8 mouse cellular contexts compared by ENCODE assay signal in the genomic region with DNA sequence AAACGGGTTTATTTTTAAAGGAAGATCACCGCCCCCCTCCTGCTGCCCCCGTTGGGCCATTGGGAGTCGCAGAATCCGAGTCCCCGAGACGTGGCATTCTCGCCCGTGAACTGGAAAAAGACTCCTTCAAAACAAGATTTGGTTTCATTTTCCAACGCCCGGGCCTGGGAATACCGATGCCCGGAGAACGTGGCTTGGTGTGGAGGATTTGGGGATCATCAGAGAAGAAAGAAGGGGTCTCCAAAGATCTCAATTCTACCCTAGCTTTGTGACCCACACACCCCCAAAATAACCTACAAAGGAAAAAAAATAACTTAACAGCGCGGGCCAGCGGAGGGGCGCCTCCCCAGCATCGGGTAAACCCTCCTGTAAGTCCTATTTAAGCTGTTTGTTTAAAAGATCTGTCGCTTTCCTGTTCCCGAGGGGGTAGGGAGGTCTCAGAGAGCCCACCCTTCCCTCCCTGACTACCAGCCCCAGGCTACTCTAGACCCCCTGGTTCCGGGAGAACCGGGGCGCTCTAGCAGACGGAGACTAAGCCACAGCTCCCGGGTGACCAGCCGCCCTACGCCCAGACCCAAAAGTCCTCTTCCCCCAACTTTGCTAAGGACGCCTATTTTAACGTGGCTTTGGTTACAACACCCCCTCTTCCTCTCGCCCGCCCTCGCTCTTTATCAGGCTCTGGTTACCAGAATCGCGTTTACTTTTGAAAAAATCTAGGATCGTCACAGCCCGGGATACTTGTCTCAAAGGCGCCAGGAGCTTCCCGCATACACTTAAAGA. TPM values are rescaled to one million over a fixed set of nuclear protein-coding genes. Genes with fewer than 3 reads are reported as not detected.
DNase-seq lines count a peak whose midpoint lies in the region; ATAC-seq lines count a peak whose summit lies in the region.

No protein-coding gene starts in this region.

- no peaks in the 10 kb centered on the region for H3K27me3 ChIP-seq in embryonic facial prominence, embryonic 10.5 days (replicated peaks; ENCODE audit: low read depth, poor library complexity, severe bottlenecking)
- no peaks in the 10 kb centered on the region for H3K27me3 ChIP-seq in heart, embryonic 12.5 days (replicated peaks)
- H3K27me3 ChIP-seq in kidney, embryonic 14.5 days (ENCODE audit: control insufficient read depth, insufficient read depth, low read length), result no peaks in the 10 kb centered on the region
- peaks cover 100% of the 10 kb centered on the region for H3K27me3 ChIP-seq in liver, embryonic 15.5 days
- H3K27me3 ChIP-seq in neural tube, embryonic 12.5 days (replicated peaks), result no peaks in the 10 kb centered on the region

- H3K36me3 ChIP-seq in embryonic facial prominence, embryonic 10.5 days (replicated peaks), result peaks cover 27% of the 10 kb centered on the region
- H3K36me3 ChIP-seq in heart, embryonic 12.5 days, result peaks cover 2% of the 10 kb centered on the region; the same call in 1 of the 2 replicates
- H3K36me3 ChIP-seq in kidney, embryonic 14.5 days (ENCODE audit: control insufficient read depth, insufficient read depth, low read length), result peaks cover 6% of the 10 kb centered on the region; the same call in 1 of the 2 replicates
- H3K36me3 ChIP-seq in liver, embryonic 15.5 days (replicated peaks), result no peaks in the 10 kb centered on the region
- peaks cover 5% of the 10 kb centered on the region; the same call in 1 of the 2 replicates for H3K36me3 ChIP-seq in neural tube, embryonic 12.5 days

- DNase-seq in urinary bladder, adult 18-20 months (ENCODE audit: low spot score in 2 of 2), result peak; percentile 50 to 52
- no peak for DNase-seq in urinary bladder, postnatal 10 days (ENCODE audit: low spot score)
- DNase-seq in embryonic facial prominence, embryonic 10.5 days (ENCODE audit: low spot score), result peak; percentile 65
- DNase-seq in yolk sac, embryonic 10.5 days (ENCODE audit: low spot score), result peak; percentile 68

- peak overlapping the region; percentile 100 for H3K9ac ChIP-seq in heart, embryonic 12.5 days
- H3K9ac ChIP-seq in kidney, embryonic 14.5 days (ENCODE audit: low read depth, low read length), result peak overlapping the region; percentile 100
- peak overlapping the region; percentile 59 for H3K9ac ChIP-seq in liver, embryonic 15.5 days
- H3K9ac ChIP-seq in neural tube, embryonic 12.5 days, result peak overlapping the region; percentile 100

- peak overlapping the region; percentile 89 for H3K4me2 ChIP-seq in heart, embryonic 12.5 days
- peak overlapping the region; percentile 97 for H3K4me2 ChIP-seq in kidney, embryonic 14.5 days (replicated peaks; ENCODE audit: low read depth, low read length)
- peak overlapping the region; percentile 68 for H3K4me2 ChIP-seq in liver, embryonic 15.5 days
- peak overlapping the region; percentile 96 for H3K4me2 ChIP-seq in neural tube, embryonic 12.5 days (replicated peaks)

- peak overlapping the region; percentile 98 for H3K4me3 ChIP-seq in embryonic facial prominence, embryonic 10.5 days
- H3K4me3 ChIP-seq in heart, embryonic 12.5 days, result peak overlapping the region; percentile 87
- peak overlapping the region; percentile 96 for H3K4me3 ChIP-seq in kidney, embryonic 14.5 days (ENCODE audit: low read length)
- peak overlapping the region; percentile 63 for H3K4me3 ChIP-seq in liver, embryonic 15.5 days (replicated peaks)
- peak overlapping the region; percentile 88 for H3K4me3 ChIP-seq in neural tube, embryonic 12.5 days

- peaks cover 30% of the 10 kb centered on the region for H3K4me1 ChIP-seq in embryonic facial prominence, embryonic 10.5 days
- peaks cover 25% of the 10 kb centered on the region for H3K4me1 ChIP-seq in heart, embryonic 12.5 days (replicated peaks)
- peaks cover 24% of the 10 kb centered on the region for H3K4me1 ChIP-seq in kidney, embryonic 14.5 days (ENCODE audit: control insufficient read depth, insufficient read depth, low read length)
- H3K4me1 ChIP-seq in liver, embryonic 15.5 days (replicated peaks), result peaks cover 51% of the 10 kb centered on the region
- H3K4me1 ChIP-seq in neural tube, embryonic 12.5 days, result peaks cover 24% of the 10 kb centered on the region

- H3K27ac ChIP-seq in embryonic facial prominence, embryonic 10.5 days (replicated peaks), result peak overlapping the region; percentile 100
- H3K27ac ChIP-seq in heart, embryonic 12.5 days (ENCODE audit: poor library complexity, severe bottlenecking), result peak overlapping the region; percentile 99
- H3K27ac ChIP-seq in kidney, embryonic 14.5 days (ENCODE audit: low read depth, low read length), result peak overlapping the region; percentile 100
- H3K27ac ChIP-seq in liver, embryonic 15.5 days (replicated peaks), result peak overlapping the region; percentile 91
- peak overlapping the region; percentile 100 for H3K27ac ChIP-seq in neural tube, embryonic 12.5 days

- no peak for ATAC-seq in heart, embryonic 12.5 days (ENCODE audit: insufficient number of reproducible peaks, low FRiP score)
- no peak for ATAC-seq in kidney, embryonic 14.5 days (ENCODE audit: low FRiP score, low TSS enrichment)
- ATAC-seq in liver, embryonic 15.5 days (ENCODE audit: insufficient read depth), result no peak
- no peak for ATAC-seq in neural tube, embryonic 12.5 days (ENCODE audit: low FRiP score, low read depth)

- H3K9me3 ChIP-seq in embryonic facial prominence, embryonic 10.5 days, result no peaks in the 10 kb centered on the region
- H3K9me3 ChIP-seq in heart, embryonic 12.5 days (replicated peaks), result no peaks in the 10 kb centered on the region
- no peaks in the 10 kb centered on the region for H3K9me3 ChIP-seq in kidney, embryonic 14.5 days (ENCODE audit: control insufficient read depth, low read length)
- H3K9me3 ChIP-seq in liver, embryonic 15.5 days (replicated peaks), result no peaks in the 10 kb centered on the region
- H3K9me3 ChIP-seq in neural tube, embryonic 12.5 days, result no peaks in the 10 kb centered on the region

- under 1% methylated on average over 39 of the region's 39 CpGs for WGBS in embryonic facial prominence, embryonic 10.5 days
- under 1% methylated on average over 39 of the region's 39 CpGs for WGBS in heart, embryonic 12.5 days
- WGBS in kidney, embryonic 14.5 days, result under 1% methylated on average over 39 of the region's 39 CpGs
- 0% methylated on average over 39 of the region's 39 CpGs for WGBS in liver, embryonic 15.5 days (ENCODE audit: insufficient replicate concordance)
- WGBS in neural tube, embryonic 12.5 days, result under 1% methylated on average over 39 of the region's 39 CpGs

RNA-seq across cellular contexts. Expression of a gene that starts 1.2 kb away (rescaled TPM):
- 21.8 and 26.5 TPM in 2 replicates for polyA plus RNA-seq in embryonic facial prominence, embryonic 10.5 days (2016; fragmentation: Nextera tagmentation; extraction: Ambion mirVana)
- 31.7 and 34.7 TPM in 2 replicates for polyA plus RNA-seq in heart, embryonic 12.5 days (2016; fragmentation: Nextera tagmentation; extraction: Ambion mirVana)
- polyA plus RNA-seq in kidney, embryonic 14.5 days (2014; fragmentation: Nextera tagmentation; extraction: Ambion mirVana), result 32.7 and 41.1 TPM in 2 replicates
- polyA plus RNA-seq in liver, embryonic 15.5 days (2015; fragmentation: Nextera tagmentation; extraction: Ambion mirVana), result 3.4 and 3.7 TPM in 2 replicates
- 51.5 and 57.5 TPM in 2 replicates for polyA plus RNA-seq in neural tube, embryonic 12.5 days (2016; fragmentation: Nextera tagmentation; extraction: Ambion mirVana)
